Mouse (Mus musculus) adrenal gland, postnatal 10 days (tissue): ENCODE measurements around the gene Zfp451. TPM values are rescaled to one million over a fixed set of nuclear protein-coding genes. Genes with fewer than 3 reads are reported as not detected.
"Not testable (repeated sequence)": the region's sequence is repeated elsewhere in the genome, so short reads cannot be mapped to it uniquely, and the experiment has no call there.

Experiments used
- DNase-seq: peaks from one replicate; pipeline ENCODE4 v3.0.0; 2021; ENCODE audit warnings: mixed read lengths
- long read RNA-seq, 2 experiments: library from polyadenylated mRNA; stranded (forward); transcript quantifications; one replicate each; pipeline ENCODE4 v2.0.0; 2021
- total RNA-seq, 2 experiments: library from RNA; stranded (reverse); gene quantifications; 2 replicates each; pipeline ENCODE4 v1.2.3; 2021

The Zfp451 gene
- 10 to 100 TPM; 28.4 to 36.2 TPM for total RNA-seq
- long read RNA-seq, experiment 1, full-length matches to known transcripts = 7 of 12 reads
- long read RNA-seq, experiment 1, partial matches to known transcripts = 2 of 12 reads
- long read RNA-seq, experiment 1, other reads (novel, unspliced or antisense) = 3 of 12 reads
- long read RNA-seq, experiment 2, full-length matches to known transcripts = 3 of 10 reads
- long read RNA-seq, experiment 2, partial matches to known transcripts = 0 of 10 reads
- long read RNA-seq, experiment 2, other reads (novel, unspliced or antisense) = 7 of 10 reads

- DNase-seq = peak; percentile 96
Observed at GRCm38 (mm10) chr1:33813868-33814794, at the start of gene Zfp451. TSS of gene Zfp451 (minus strand) at chr1:33814595.

GRCm38 (mm10) chr1:33846807-33847206 is 32.4 kb upstream of the Zfp451 start:
- DNase-seq = no peak

- no peak for DNase-seq
Observed at GRCm38 (mm10) chr1:33843823-33844222, 29.4 kb upstream of the Zfp451 start.

- not testable (repeated sequence) for DNase-seq
Observed at GRCm38 (mm10) chr1:33838952-33839351, 24.6 kb upstream of the Zfp451 start.

GRCm38 (mm10) chr1:33830586-33830985 is 16.2 kb upstream of the Zfp451 start:
- DNase-seq = no peak

GRCm38 (mm10) chr1:33817931-33818330 is 3.5 kb upstream of the Zfp451 start:
- DNase-seq = no peak

GRCm38 (mm10) chr1:33813495-33813867 is 914 bp downstream of the Zfp451 start:
- no peak for DNase-seq

GRCm38 (mm10) chr1:33803323-33803722 is 11.1 kb downstream of the Zfp451 start:
- DNase-seq = no peak

- no peak for DNase-seq
Observed at GRCm38 (mm10) chr1:33799620-33800019, 14.8 kb downstream of the Zfp451 start.

- DNase-seq = no peak
Observed at GRCm38 (mm10) chr1:33788493-33788892, 25.9 kb downstream of the Zfp451 start.

GRCm38 (mm10) chr1:33788072-33788471 is 26.3 kb downstream of the Zfp451 start:
- no peak for DNase-seq

- DNase-seq = no peak
Observed at GRCm38 (mm10) chr1:33784561-33784960, 29.8 kb downstream of the Zfp451 start.

- no peak for DNase-seq
Observed at GRCm38 (mm10) chr1:33776175-33776611, 38.2 kb downstream of the Zfp451 start.

GRCm38 (mm10) chr1:33772106-33772505 is 42.3 kb downstream of the Zfp451 start:
- no peak for DNase-seq

- no peak for DNase-seq
Observed at GRCm38 (mm10) chr1:33771621-33772020, 42.8 kb downstream of the Zfp451 start.

GRCm38 (mm10) chr1:33768827-33769226 is 45.6 kb downstream of the Zfp451 start:
- no peak for DNase-seq

GRCm38 (mm10) chr1:33768091-33768787 is 46.2 kb downstream of the Zfp451 start:
- peak; percentile 49 for DNase-seq

GRCm38 (mm10) chr1:33766520-33767508 is 47.6 kb downstream of the Zfp451 start:
- no peak for DNase-seq

- DNase-seq = no peak
Observed at GRCm38 (mm10) chr1:33765468-33766080, 48.8 kb downstream of the Zfp451 start.

GRCm38 (mm10) chr1:33763826-33764225 is 50.6 kb downstream of the Zfp451 start:
- no peak for DNase-seq

- no peak for DNase-seq
Observed at GRCm38 (mm10) chr1:33758488-33758887, 55.9 kb downstream of the Zfp451 start.
